Mouse (Mus musculus) limb, embryonic 13.5 days (tissue): Measurements from ENCODE around the gene Pramel4. TPM values are rescaled to one million over a fixed set of nuclear protein-coding genes. Genes with fewer than 3 reads are reported as not detected.
"Not testable (repeated sequence)": the region's sequence is repeated elsewhere in the genome, so short reads cannot be mapped to it uniquely, and the experiment has no call there.

ENCODE experiments used
- ATAC-seq: fragments of 200-750 bp; cut with Nextera tagmentation; 2 replicates; pipeline ENCODE4 v1.8.0; 2017; ENCODE audit warnings: low read depth, moderate number of reproducible peaks, moderate TSS enrichment; ENCODE audit not compliant: low FRiP score
- H3K27ac ChIP-seq: fragments of 300-500 bp; sonication (generic); 2 replicates; pipeline ENCODE4 v1.5.1; 2015; ENCODE audit warnings: inconsistent platforms, mild to moderate bottlenecking, moderate library complexity
- H3K27me3 ChIP-seq: fragments of 300-500 bp; sonication (generic); 2 replicates; pipeline ENCODE4 v1.6.1; 2015; ENCODE audit warnings: mild to moderate bottlenecking, inconsistent platforms
- H3K36me3 ChIP-seq: fragments of 300-500 bp; sonication (generic); 2 replicates; pipeline ENCODE4 v1.6.1; 2015; ENCODE audit warnings: inconsistent platforms, mild to moderate bottlenecking, moderate library complexity
- H3K4me1 ChIP-seq: fragments of 300-500 bp; sonication (generic); 2 replicates; pipeline ENCODE4 v1.6.1; 2015; ENCODE audit warnings: inconsistent platforms
- H3K4me2 ChIP-seq: fragments of 300-500 bp; sonication (generic); replicated peaks from 2 replicates; pipeline ENCODE4 v1.6.1; 2015; ENCODE audit warnings: inconsistent platforms, mild to moderate bottlenecking, moderate library complexity
- H3K4me3 ChIP-seq: fragments of 300-500 bp; sonication (generic); 2 replicates; pipeline ENCODE4 v1.5.1; 2015; ENCODE audit warnings: moderate library complexity, mild to moderate bottlenecking, inconsistent platforms
- H3K9ac ChIP-seq: fragments of 300-500 bp; sonication (generic); 2 replicates; pipeline ENCODE4 v1.6.1; 2015; ENCODE audit warnings: mild to moderate bottlenecking, inconsistent platforms
- H3K9me3 ChIP-seq: fragments of 300-500 bp; sonication (generic); 2 replicates; pipeline ENCODE4 v1.6.1; 2016; ENCODE audit warnings: inconsistent platforms
- WGBS: fragments of 180-500 bp; shearing (Covaris S2); methylation state at CpG from one replicate; pipeline ENCODE4 v1.1.7; 2015; 5-methylcytosine and 5-hydroxymethylcytosine counted together
- polyA plus RNA-seq: library from polyadenylated mRNA; unstranded; fragments of >200 nt; fragmentation: Nextera tagmentation; extraction: Ambion mirVana; gene quantifications from 2 replicates; pipeline ENCODE4 v1.2.1, GENCODE M21; 2015

Gene Pramel4
- polyA plus RNA-seq = not detected in 2 replicates

DNA sequence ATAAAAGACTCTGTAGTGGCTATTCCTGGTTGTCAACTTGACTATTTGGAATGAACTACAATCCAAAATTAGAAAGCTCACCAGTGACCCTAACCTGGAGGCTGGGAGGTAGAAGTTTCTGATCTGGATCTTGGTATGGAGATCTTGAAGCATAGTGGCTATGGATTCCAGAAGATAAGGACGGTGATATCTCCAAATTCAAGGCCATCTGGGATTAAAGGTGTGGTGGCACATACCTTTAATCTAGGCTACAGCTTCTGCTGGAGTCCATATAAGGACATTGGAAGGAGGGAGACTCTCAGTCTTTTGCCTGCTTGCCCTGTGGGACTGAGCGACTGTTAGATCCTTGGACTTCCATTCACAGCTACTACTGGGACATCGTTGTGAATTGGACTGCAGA is at the start of gene Pramel4:
Pramel4 (plus strand) TSS at position 301 of the 400 bp plus-strand sequence.
- ATAC-seq, H3K36me3 ChIP-seq, H3K27me3 ChIP-seq, H3K4me2 ChIP-seq, H3K4me1 ChIP-seq, H3K4me3 ChIP-seq, H3K9ac ChIP-seq, H3K9me3 ChIP-seq, H3K27ac ChIP-seq: not testable (repeated sequence)
- 85% methylated on average over 3 of the region's 3 CpGs for WGBS

DNA sequence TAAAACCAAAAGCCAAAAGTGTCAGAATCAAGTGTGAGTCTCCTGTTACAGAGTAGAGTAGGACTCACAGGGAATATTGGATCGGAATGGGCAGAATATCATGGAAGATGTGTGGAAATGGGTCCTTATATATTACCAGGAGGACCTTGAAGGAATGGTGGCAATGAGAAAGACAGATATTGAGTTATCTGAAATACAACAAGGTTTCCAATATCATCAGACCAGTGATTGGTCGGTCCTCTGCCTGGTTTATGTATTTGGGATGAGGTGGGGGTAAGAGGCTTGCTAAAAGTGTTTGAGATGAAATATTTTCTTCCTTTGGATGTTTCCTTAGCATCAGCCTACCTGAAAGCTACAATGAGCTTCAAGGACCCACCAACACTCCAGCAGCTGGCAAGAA is 47.2 kb downstream of the Pramel4 start, which contains the start of gene Gm13102:
Gm13102 (plus strand) TSS at position 301 of the 400 bp plus-strand sequence.
- WGBS = 83% methylated on average over 1 of the region's 2 CpGs

More for the DNA sequence above, 47.2 kb downstream of the Pramel4 start, which contains the start of gene Gm13102:
- not testable (repeated sequence) for H3K27ac ChIP-seq, ATAC-seq, H3K36me3 ChIP-seq, H3K9ac ChIP-seq, H3K9me3 ChIP-seq, H3K4me2 ChIP-seq, H3K4me3 ChIP-seq, H3K27me3 ChIP-seq, H3K4me1 ChIP-seq

Other genes starting within 250 kb of the Pramel4 start
- not detected in 2 replicates for gene Gm13084, start 243.0 kb upstream of the Pramel4 start, polyA plus RNA-seq
- not detected in 2 replicates for gene Gm13103, start 212.6 kb upstream of the Pramel4 start, polyA plus RNA-seq
- gene Pramef6, start 158.7 kb upstream of the Pramel4 start, polyA plus RNA-seq = not detected in 2 replicates
- gene Pramef25, start 108.1 kb upstream of the Pramel4 start, polyA plus RNA-seq = not detected in 2 replicates
- gene Gm13101, start 92.2 kb upstream of the Pramel4 start, polyA plus RNA-seq = not detected in 2 replicates
- gene Pramef17, start 64.8 kb upstream of the Pramel4 start, polyA plus RNA-seq = not detected in 2 replicates
- not detected in 2 replicates for gene Gm13102, start 47.3 kb downstream of the Pramel4 start, polyA plus RNA-seq
- not detected in 2 replicates for gene Oog3, start 103.5 kb downstream of the Pramel4 start, polyA plus RNA-seq
- gene Oog2, start 131.6 kb downstream of the Pramel4 start, polyA plus RNA-seq = not detected in 2 replicates
- gene C87977, start 154.2 kb downstream of the Pramel4 start, polyA plus RNA-seq = not detected in 2 replicates
- not detected in 2 replicates for gene Pramel5, start 221.4 kb downstream of the Pramel4 start, polyA plus RNA-seq